Mouse (Mus musculus): ENCODE results near the gene Cdc14b. TPM values are rescaled to one million over a fixed set of nuclear protein-coding genes. Genes with fewer than 3 reads are reported as not detected.

Cdc14b gene
- total and polyA plus RNA-seq, 2 experiments from 2014 or later: 1.2 to 4.6 TPM

GRCm38 (mm10) chr13:64198310-64198709 is 76.8 kb downstream of the Cdc14b start:
- no peak overlapping the region for H3K9ac ChIP-seq (replicated peaks; ENCODE audit: low read length, poor library complexity, severe bottlenecking)
- no peaks in the 10 kb centered on the region for H3K9me3 ChIP-seq (ENCODE audit: low read length)
- H3K27ac ChIP-seq (ENCODE audit: low read depth, low read length): no peak overlapping the region
- no peak for TF ChIP-seq CTCF (IDR thresholded peaks at IDR 0.05)
- H3K4me3 ChIP-seq (ENCODE audit: low read depth, low read length): no peak overlapping the region
- H3K36me3 ChIP-seq (ENCODE audit: insufficient read depth, low read length): no peaks in the 10 kb centered on the region
- 94% methylated on average over 4 of the region's 4 CpGs for WGBS
- no peak for ATAC-seq (ENCODE audit: low FRiP score)
- no peaks in the 10 kb centered on the region for H3K4me1 ChIP-seq (ENCODE audit: insufficient read depth, low read length)
- no peak overlapping the region for H3K4me2 ChIP-seq (ENCODE audit: low read depth, low read length, poor library complexity, severe bottlenecking)
- no peaks in the 10 kb centered on the region for H3K27me3 ChIP-seq (ENCODE audit: insufficient read depth, low read length)
- no peak for DNase-seq (ENCODE audit: low spot score)

GRCm38 (mm10) chr13:64197899-64198298 is 77.2 kb downstream of the Cdc14b start:
- 89% methylated on average over 6 of the region's 6 CpGs for WGBS
- H3K4me2 ChIP-seq (ENCODE audit: low read depth, low read length, poor library complexity, severe bottlenecking): no peak overlapping the region
- H3K9me3 ChIP-seq (ENCODE audit: low read length): no peaks in the 10 kb centered on the region
- H3K27me3 ChIP-seq (ENCODE audit: insufficient read depth, low read length): no peaks in the 10 kb centered on the region
- ATAC-seq (ENCODE audit: low FRiP score): no peak
- no peaks in the 10 kb centered on the region for H3K4me1 ChIP-seq (ENCODE audit: insufficient read depth, low read length)
- H3K27ac ChIP-seq (ENCODE audit: low read depth, low read length): no peak overlapping the region
- no peak overlapping the region for H3K4me3 ChIP-seq (ENCODE audit: low read depth, low read length)
- no peak for DNase-seq (ENCODE audit: low spot score)
- no peak for TF ChIP-seq CTCF (IDR thresholded peaks at IDR 0.05)
- no peak overlapping the region for H3K9ac ChIP-seq (replicated peaks; ENCODE audit: low read length, poor library complexity, severe bottlenecking)
- no peaks in the 10 kb centered on the region for H3K36me3 ChIP-seq (ENCODE audit: insufficient read depth, low read length)

- H3K4me2 ChIP-seq (ENCODE audit: low read depth, low read length, poor library complexity, severe bottlenecking): no peak overlapping the region
- no peak for TF ChIP-seq CTCF (IDR thresholded peaks at IDR 0.05)
- no peaks in the 10 kb centered on the region for H3K4me1 ChIP-seq (ENCODE audit: insufficient read depth, low read length)
- no peaks in the 10 kb centered on the region for H3K27me3 ChIP-seq (ENCODE audit: insufficient read depth, low read length)
- no peak overlapping the region for H3K4me3 ChIP-seq (ENCODE audit: low read depth, low read length)
- DNase-seq (ENCODE audit: low spot score) (no peak), ATAC-seq (ENCODE audit: low FRiP score) (no peak)
- no peak overlapping the region for H3K27ac ChIP-seq (ENCODE audit: low read depth, low read length)
- no peak overlapping the region for H3K9ac ChIP-seq (replicated peaks; ENCODE audit: low read length, poor library complexity, severe bottlenecking)
- H3K36me3 ChIP-seq (ENCODE audit: insufficient read depth, low read length): peaks cover 4% of the 10 kb centered on the region
- H3K9me3 ChIP-seq (ENCODE audit: low read length): no peaks in the 10 kb centered on the region
Measured at GRCm38 (mm10) chr13:64187065-64187464, 88.0 kb downstream of the Cdc14b start.

GRCm38 (mm10) chr13:64186516-64186915 is 88.6 kb downstream of the Cdc14b start:
- Histone ChIP-seq H3K4me2 (ENCODE audit: low read depth, low read length, poor library complexity, severe bottlenecking) (no peak overlapping the region), H3K27me3 (ENCODE audit: insufficient read depth, low read length) (no peaks in the 10 kb centered on the region), H3K9me3 (ENCODE audit: low read length) (no peaks in the 10 kb centered on the region), H3K4me3 (ENCODE audit: low read depth, low read length) (no peak overlapping the region), H3K4me1 (ENCODE audit: insufficient read depth, low read length) (no peaks in the 10 kb centered on the region), H3K27ac (ENCODE audit: low read depth, low read length) (no peak overlapping the region), H3K36me3 (ENCODE audit: insufficient read depth, low read length) (peaks cover 4% of the 10 kb centered on the region), H3K9ac (replicated peaks; ENCODE audit: low read length, poor library complexity, severe bottlenecking) (no peak overlapping the region)
- DNase-seq (ENCODE audit: low spot score) (no peak), ATAC-seq (ENCODE audit: low FRiP score) (no peak)
- 93% methylated on average over 4 of the region's 4 CpGs for WGBS
- no peak for TF ChIP-seq CTCF (IDR thresholded peaks at IDR 0.05)

- DNase-seq (ENCODE audit: low spot score) (no peak), ATAC-seq (ENCODE audit: low FRiP score) (no peak)
- Histone ChIP-seq H3K4me2 (ENCODE audit: low read depth, low read length, poor library complexity, severe bottlenecking) (no peak overlapping the region), H3K27ac (ENCODE audit: low read depth, low read length) (no peak overlapping the region), H3K27me3 (ENCODE audit: insufficient read depth, low read length) (no peaks in the 10 kb centered on the region), H3K9ac (replicated peaks; ENCODE audit: low read length, poor library complexity, severe bottlenecking) (no peak overlapping the region), H3K4me1 (ENCODE audit: insufficient read depth, low read length) (no peaks in the 10 kb centered on the region), H3K9me3 (ENCODE audit: low read length) (no peaks in the 10 kb centered on the region), H3K36me3 (ENCODE audit: insufficient read depth, low read length) (peaks cover 4% of the 10 kb centered on the region), H3K4me3 (ENCODE audit: low read depth, low read length) (no peak overlapping the region)
- 95% methylated on average over 9 of the region's 9 CpGs for WGBS
- TF ChIP-seq CTCF (IDR thresholded peaks at IDR 0.05): no peak
Measured at GRCm38 (mm10) chr13:64185586-64185985, 89.5 kb downstream of the Cdc14b start.

- Histone ChIP-seq H3K4me1 (ENCODE audit: insufficient read depth, low read length) (no peaks in the 10 kb centered on the region), H3K27ac (ENCODE audit: low read depth, low read length) (no peak overlapping the region), H3K9ac (replicated peaks; ENCODE audit: low read length, poor library complexity, severe bottlenecking) (no peak overlapping the region), H3K36me3 (ENCODE audit: insufficient read depth, low read length) (peaks cover 4% of the 10 kb centered on the region), H3K27me3 (ENCODE audit: insufficient read depth, low read length) (no peaks in the 10 kb centered on the region), H3K4me2 (ENCODE audit: low read depth, low read length, poor library complexity, severe bottlenecking) (no peak overlapping the region), H3K9me3 (ENCODE audit: low read length) (no peaks in the 10 kb centered on the region), H3K4me3 (ENCODE audit: low read depth, low read length) (no peak overlapping the region)
- WGBS: 87% methylated on average over 7 of the region's 7 CpGs
- ATAC-seq (ENCODE audit: low FRiP score) (no peak), DNase-seq (ENCODE audit: low spot score) (no peak)
- no peak for TF ChIP-seq CTCF (IDR thresholded peaks at IDR 0.05)
Measured at GRCm38 (mm10) chr13:64185176-64185575, 89.9 kb downstream of the Cdc14b start.

All from midbrain, postnatal 0 days (tissue).